Mouse (Mus musculus) thymus, postnatal 10 days (tissue): ENCODE data around the gene Mgat5b.
"Not testable (repeated sequence)": the region's sequence is repeated elsewhere in the genome, so short reads cannot be mapped to it uniquely, and the experiment has no call there.

Experiments
- DNase-seq, 2 experiments: peaks; one replicate each; pipeline ENCODE4 v3.0.0; 2021; ENCODE audit warnings: low spot score in 2 of 2

The Mgat5b gene

GRCm38 (mm10) chr11:116918323-116919185 lies at the start of gene Mgat5b:
Mgat5b (plus strand) TSS chr11:116918863.
- DNase-seq = peak; percentile 69 to 92

GRCm38 (mm10) chr11:116869223-116869622 lies 49.4 kb upstream of the Mgat5b start:
- DNase-seq = no peak

GRCm38 (mm10) chr11:116869641-116870040 lies 49.0 kb upstream of the Mgat5b start:
- DNase-seq = no peak

GRCm38 (mm10) chr11:116871538-116871937 lies 47.1 kb upstream of the Mgat5b start:
- DNase-seq = no peak

GRCm38 (mm10) chr11:116873987-116874386 lies 44.7 kb upstream of the Mgat5b start:
- no peak for DNase-seq

- no peak for DNase-seq
Measured at GRCm38 (mm10) chr11:116878454-116878853, 40.2 kb upstream of the Mgat5b start.

GRCm38 (mm10) chr11:116880839-116881238 lies 37.8 kb upstream of the Mgat5b start:
- no peak for DNase-seq

- no peak for DNase-seq
Measured at GRCm38 (mm10) chr11:116881440-116881839, 37.2 kb upstream of the Mgat5b start.

GRCm38 (mm10) chr11:116882446-116882845 lies 36.2 kb upstream of the Mgat5b start:
- no peak for DNase-seq

GRCm38 (mm10) chr11:116884061-116884460 lies 34.6 kb upstream of the Mgat5b start:
- DNase-seq = peak; percentile 24 to 37

- DNase-seq = peak; percentile 83 to 85
Measured at GRCm38 (mm10) chr11:116885275-116886151, 33.1 kb upstream of the Mgat5b start.

- DNase-seq = peak; percentile 48 to 65
Measured at GRCm38 (mm10) chr11:116887136-116887535, 31.5 kb upstream of the Mgat5b start.

GRCm38 (mm10) chr11:116893532-116894442 lies 24.9 kb upstream of the Mgat5b start:
- no peak for DNase-seq

- no peak for DNase-seq
Measured at GRCm38 (mm10) chr11:116895402-116895801, 23.3 kb upstream of the Mgat5b start.

- DNase-seq = no peak
Measured at GRCm38 (mm10) chr11:116899247-116899646, 19.4 kb upstream of the Mgat5b start.

- DNase-seq = not testable (repeated sequence)
Measured at GRCm38 (mm10) chr11:116902588-116902987, 16.1 kb upstream of the Mgat5b start.

GRCm38 (mm10) chr11:116905741-116906456 lies 12.8 kb upstream of the Mgat5b start:
- no peak for DNase-seq

- no peak for DNase-seq
Measured at GRCm38 (mm10) chr11:116913573-116913972, 5.1 kb upstream of the Mgat5b start.

- no peak for DNase-seq
Measured at GRCm38 (mm10) chr11:116914267-116914885, 4.3 kb upstream of the Mgat5b start.

- no peak for DNase-seq
Measured at GRCm38 (mm10) chr11:116915241-116915640, 3.4 kb upstream of the Mgat5b start.
